Mouse (Mus musculus): ENCODE data around the gene Ddx59.
A peak's percentile ranks its signal among the peaks of the same experiment; 100 is the strongest.

Gene Ddx59

DNA sequence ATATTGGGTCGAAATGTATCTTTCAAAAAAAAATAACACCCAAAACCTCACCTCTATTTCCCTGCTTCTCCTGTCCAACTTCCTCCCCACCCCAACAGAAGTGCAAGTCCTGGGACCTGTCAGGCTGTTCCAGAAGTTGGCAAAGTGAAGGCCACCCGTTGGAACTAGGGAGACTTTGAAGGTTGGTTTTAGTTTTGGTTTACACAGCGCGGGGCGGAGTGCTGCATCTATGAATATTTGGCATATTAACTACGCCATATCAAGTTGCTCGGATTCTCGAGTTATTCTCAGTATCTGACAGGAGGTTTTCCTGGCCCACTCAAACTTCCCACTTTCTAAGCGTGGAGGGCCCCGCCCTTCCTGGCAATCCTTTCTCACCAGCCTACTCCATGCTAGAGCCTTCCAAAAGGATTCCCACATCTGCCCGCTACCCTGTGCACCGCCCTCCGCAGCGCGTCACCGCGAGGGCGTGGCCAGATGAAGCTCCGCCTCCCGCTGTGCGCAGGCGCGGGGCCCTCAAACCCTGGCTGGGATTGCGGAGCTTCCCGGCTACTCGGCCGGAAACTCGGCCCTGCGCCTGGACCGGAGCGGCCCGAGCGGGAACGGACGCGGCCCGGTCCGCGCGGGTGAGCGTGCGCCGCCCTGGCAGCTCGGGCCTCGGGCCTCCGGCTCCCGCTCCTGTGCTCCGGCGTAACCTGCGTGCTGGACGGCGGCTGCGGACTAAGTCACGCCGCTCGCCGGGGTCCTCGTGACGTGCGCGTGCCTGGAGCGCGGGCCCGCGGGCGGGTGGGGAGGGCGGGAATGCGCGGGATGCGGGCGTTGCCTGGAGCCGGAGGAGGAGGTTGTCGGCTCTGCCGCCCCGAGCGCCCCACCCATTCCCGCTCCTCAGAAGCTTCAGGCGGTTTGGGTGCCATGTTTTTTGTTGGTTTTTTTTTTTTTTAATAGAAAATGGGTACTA lies at the start of gene Ddx59:
Gene Ddx59, plus strand, starts transcription at position 474 of the 958 bp plus-strand sequence.
- DNase-seq (ENCODE audit: low spot score): peak; percentile 99

DNA sequence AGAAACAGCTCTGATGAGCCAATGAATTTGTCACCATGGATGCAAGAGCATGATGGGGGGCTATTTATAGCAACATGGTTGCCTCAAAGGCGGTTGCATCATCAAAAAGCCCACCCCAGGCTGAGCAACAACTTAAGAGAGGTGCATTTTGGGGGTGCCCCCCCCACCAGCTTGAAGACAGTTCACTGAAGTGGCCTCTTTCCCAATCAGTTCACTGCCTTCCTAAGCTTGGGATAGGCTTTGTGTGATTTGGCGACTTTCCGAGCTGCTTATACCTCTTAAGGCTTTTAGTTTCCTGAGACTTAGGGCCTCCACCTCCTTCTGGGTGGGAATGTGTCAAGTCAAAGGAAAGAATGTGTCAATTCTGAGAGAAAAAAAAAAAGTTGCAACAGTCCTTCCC lies 49.1 kb upstream of the Ddx59 start:
- DNase-seq (ENCODE audit: low spot score): no peak

DNA sequence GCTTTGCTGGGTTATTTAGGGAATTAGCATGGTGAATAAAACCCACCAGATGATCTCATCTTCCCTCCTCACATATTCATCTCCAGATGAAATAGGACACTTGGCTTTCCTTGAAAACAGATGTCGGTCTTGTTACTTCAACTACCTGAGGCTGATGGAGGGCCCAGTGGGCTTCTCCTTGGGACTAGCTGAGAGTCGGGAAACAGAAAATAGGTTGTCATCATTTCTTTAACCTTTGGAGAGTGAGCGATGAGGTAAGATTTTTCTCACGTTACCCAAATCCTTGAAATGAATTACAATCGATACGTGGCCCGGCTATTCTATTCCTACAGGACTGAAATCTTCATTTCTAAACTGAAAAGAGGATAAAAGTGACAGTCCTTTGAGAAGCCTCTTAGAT lies 35.8 kb upstream of the Ddx59 start:
- DNase-seq (ENCODE audit: low spot score): no peak

DNA sequence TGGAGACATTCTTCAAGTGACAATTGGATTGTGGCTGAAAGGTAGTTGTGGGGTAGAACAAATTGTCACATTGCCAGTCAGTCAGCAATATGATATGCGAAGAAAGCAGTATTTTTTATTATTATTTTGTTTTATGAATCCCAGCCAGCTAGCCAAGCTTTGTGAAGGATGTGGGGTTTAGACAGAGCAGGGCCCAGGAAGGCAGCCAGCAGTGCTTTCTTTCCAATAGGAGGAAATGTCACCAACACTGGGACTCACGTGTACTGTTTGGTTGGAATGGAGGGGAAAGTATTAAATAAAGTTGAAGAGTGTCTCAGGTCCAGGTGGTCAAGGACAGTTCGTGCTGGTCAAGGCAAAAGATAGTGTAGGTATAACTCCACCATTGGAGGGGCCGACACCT lies 34.9 kb upstream of the Ddx59 start:
- no peak for DNase-seq (ENCODE audit: low spot score)

DNA sequence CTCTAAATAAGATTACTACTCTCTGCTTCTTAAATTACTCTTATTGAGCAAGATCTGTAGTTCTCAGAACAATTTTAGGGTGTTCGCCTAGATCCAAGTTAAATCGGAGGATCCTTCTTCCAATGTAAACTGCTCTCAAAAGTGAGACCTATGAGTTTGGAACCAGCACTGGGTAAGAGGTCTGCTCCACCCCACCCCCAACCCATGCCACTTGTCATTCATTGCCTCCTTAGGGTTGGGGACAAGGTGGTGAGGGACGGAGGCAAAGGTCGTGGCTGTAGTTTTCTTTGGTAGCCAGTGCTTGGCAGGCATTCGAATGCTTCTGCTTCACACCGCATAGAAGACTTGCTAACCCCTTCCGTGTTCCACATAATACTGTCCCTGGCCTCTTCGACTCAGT lies 34.5 kb upstream of the Ddx59 start:
- no peak for DNase-seq (ENCODE audit: low spot score)

DNA sequence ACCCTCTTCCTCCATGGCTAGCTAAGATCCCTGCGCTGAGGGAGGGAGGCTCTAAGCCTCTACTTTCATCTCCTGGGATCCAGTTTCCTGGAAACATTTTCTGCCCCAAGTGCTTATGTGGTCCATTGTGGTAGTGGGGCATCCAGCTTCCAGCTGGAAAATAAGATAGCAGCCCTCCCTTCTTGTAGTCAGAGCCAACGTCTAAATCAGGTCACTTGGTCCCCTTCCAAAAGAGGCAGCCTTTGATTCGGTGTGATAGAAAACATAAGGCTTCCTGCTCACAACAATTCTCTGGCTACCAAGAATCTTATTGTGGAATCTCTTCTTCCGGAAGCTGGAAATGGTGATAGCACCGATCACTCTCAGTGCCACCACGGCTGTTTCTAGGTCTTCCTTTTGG lies 33.9 kb upstream of the Ddx59 start:
- no peak for DNase-seq (ENCODE audit: low spot score)

DNA sequence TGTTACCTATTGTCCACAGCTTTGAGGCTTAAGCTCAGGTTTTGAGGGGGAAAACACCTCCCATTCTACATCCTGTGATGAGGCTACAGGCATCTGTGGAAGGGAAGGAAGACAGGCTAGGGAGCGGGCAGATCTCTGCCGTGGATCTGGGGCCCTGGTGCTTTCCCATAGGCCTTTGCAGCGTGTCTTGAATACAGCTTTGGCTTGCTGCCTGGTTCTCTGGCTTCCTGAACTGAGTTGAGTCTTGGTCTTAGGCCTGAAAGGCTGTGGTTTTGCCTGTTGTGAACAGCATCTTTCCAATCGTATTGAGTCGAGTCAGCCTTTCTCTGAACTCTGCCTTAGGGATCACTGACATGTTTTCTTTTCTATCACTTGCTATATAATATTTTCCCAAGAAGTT lies 33.5 kb upstream of the Ddx59 start:
- DNase-seq (ENCODE audit: low spot score): no peak

DNA sequence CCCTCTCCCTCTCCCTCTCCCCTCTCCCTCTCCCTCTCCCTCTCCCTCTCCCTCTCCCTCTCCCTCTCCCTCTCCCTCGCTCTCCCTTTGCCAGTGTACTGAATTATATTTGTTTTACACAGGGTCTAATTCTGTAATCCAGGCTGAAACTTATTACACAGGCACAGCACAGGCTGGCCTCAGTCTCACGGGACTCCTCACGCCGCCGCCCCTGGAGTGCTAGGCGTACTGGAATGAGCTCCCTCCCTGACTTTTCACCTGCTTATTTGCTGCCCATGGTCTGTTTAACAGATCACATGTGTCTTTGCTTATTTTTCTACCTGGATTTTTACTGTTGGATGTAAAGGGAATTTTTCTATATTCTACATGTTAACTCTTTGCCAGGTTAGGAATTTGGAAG lies 28.2 kb upstream of the Ddx59 start:
- DNase-seq (ENCODE audit: low spot score): no peak

DNA sequence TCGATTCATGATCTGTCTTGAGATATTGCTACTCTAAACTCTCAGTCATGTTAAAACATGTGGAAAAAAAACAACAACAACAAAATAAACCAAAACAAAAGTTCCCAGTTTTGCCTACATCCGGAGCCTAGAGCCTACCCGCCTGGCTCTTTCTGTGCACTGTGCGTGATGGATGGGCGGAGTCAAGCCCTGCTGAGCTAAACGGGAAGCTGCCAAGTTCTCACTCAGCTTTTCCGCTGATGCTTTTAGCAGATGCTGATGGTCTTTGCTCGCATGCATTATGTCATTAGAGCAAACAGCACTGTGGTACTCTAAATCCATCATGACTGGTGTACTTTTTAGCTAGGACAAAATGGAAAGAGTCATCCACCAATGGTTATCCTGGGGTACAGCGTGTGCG lies 20.6 kb upstream of the Ddx59 start:
- no peak for DNase-seq (ENCODE audit: low spot score)

DNA sequence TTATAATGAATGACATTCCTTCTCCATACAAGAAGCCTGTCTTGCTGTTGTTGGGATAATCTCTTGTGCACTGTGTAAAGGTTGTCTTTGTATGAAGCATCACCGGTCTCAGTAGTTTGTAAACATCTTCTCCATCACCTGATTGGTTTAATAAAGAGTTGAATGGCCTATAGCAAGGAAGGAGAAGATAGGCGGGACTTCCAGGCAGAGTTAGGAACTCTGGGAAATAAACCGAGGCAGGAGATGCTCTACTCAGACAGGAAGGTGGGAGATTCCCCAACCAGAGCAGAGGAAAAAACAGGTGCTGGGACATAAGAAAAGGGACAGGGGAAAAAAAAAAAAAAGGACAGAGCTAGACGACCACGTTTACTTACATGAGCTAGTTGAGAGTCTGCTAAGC lies 20.0 kb upstream of the Ddx59 start:
- no peak for DNase-seq (ENCODE audit: low spot score)

DNA sequence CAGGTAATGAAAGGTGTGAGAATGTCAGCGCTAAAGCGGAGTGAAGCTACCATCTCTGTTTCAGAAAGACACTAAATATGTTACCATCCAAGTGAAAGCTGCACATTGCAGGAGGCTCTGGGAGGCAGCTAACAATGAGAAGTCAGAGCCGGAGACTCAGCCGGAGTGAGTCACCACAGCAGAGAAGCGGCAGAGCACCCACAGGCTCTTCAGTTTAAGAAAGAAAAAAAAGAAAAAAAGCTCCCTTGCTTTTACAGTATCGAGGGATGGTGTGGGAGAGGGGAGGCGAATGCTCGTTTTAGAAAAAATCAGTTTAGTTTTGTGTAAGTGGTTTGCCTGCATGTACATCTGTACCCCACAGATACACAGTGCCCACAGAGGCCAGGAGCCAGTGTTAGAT lies 13.8 kb upstream of the Ddx59 start:
- no peak for DNase-seq (ENCODE audit: low spot score)

DNA sequence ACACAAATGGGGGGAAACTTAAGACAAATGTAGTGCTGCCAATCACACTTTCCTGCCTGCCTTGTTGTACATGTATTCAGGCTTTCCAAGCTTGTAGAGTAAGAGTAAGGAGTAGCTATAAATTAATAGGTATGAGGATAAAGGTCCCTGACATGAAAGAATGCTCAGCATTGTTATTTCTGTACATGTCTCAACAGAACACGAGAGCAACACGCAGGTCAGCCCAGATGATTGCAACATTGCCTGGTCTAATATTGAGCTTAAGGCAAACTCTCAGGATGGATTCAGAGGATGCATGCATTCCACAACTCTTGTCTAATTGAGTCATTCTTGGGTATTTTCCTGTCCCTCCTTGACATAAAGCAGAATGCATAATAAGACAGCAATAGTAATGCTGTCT lies 5.4 kb upstream of the Ddx59 start:
- DNase-seq (ENCODE audit: low spot score): no peak

DNA sequence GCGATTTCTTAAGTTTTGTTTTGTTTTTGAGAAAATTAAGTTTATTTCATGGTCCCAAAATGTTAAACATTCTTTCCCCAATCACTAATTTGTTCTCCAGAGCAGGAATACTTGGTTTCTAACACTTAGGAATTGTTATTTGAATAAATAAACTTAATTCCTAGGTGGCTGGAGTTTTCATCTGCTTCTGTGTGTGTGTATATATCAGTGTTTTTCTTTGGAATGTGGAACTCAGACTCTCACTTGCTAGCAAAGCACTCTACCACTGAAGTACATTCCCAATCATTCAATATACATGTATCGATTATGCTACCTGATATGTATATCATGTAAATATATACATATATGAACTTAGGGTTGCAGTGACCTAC lies 670 bp downstream of the Ddx59 start:
- no peak for DNase-seq (ENCODE audit: low spot score)

DNA sequence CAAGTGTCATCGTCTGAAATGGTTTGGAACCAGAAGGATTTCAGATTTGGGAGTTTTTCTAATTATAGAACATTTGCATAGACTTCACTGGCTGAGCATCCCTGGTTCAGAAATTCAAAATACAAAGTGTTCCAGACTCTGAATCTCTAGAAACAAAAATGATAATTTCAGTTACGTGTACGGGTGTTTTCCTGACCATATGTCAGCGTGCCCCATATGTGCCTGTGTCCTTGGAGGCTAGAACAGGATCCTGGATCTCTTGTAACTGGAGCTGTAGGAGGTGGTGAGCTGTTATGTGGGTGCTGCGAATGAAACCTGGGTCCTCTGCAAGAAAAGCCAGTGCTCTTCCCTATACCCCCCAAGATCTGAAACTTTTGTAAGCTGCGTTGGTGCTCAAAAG lies 3.3 kb downstream of the Ddx59 start:
- no peak for DNase-seq (ENCODE audit: low spot score)

DNA sequence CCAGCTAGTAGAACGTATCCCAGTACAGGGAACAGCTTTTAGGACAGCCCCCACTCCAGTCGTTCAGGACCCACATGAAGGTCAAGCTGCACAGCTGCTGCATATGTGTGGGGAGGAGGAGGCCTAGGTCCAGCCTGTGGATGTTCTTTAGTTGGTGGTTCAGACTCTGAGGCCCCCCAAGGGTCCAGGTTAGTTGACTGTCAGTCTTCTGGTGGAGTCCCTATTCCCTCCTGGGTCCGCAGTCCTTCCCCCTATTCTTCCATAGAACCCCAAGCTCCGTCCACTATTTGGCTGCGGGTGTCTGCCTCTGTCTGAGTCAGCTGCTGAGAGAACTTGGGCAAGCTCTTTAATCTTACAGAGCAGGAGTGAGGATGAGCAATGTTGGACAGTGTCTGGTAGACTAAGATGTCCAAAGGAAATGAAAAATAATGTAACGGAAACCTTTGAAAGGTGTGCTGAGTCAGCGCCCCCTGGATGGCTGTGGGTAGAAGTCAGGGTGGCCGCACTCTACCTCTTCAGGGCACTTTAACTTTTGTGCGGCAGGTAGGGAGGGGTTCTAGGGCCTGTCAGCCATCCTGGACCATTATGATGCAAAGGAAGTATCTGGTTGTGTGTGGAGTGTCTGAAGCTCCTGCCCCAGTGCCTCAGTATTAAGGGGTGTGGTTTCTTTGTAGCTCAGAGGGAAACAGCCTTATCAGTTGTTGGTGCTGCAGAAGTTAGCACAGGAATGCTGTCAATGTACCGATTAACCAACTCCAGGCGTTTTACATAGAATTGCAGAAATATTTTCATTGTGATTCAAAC lies 12.3 kb downstream of the Ddx59 start:
- DNase-seq (ENCODE audit: low spot score): no peak

DNA sequence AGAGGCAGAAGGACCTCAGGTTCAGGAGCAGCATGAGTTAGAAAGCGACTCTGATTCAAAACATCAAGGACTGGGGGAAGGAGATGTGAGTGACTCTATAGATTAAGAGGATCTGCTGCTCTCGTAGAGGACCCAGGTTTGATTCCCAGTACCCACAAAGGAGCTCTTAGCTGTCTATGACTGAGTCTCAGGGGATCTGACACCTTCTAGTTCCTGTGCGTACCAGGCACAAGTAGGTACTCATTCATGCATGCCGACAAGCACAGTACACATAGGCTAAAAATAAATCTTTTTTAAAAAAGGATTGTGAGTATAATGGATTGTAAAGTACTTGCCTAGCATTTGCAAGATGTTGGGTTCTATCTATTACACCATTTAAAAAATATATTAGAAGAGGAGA lies 13.9 kb downstream of the Ddx59 start:
- DNase-seq (ENCODE audit: low spot score): no peak

DNA sequence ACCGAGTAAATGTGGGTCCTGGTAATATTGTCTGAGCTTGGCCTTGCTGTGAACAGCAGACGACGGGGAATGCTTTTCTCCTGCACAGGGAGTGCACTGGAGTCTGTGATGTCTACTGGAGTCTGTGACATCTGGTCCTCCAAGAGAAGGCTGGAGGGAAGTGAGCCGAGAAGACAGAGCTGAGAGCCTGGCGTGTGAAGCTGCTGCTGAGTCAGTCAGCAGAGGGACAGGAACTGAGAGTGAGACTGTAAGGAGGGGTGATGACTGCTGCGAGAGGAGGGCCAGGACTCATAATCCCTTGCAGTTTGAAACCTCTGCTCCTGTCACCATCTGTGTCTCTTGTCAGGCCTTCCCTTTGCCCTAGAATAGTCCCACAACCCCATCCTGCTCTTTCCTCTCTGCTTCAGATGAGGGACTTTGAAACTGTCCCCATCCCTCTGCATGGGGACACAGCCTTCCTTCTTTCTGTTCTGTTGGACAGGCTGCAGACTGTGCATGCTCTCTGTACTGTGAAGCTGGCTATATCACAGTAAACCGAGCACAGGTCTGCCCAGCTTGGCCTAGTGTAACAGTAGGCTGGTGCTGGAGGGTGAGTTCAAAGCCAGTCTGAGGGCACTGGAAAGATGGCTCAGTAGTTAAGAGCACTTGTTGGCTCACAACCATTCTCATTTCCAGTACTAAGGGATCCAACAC lies 15.2 kb downstream of the Ddx59 start:
- DNase-seq (ENCODE audit: low spot score): no peak

DNA sequence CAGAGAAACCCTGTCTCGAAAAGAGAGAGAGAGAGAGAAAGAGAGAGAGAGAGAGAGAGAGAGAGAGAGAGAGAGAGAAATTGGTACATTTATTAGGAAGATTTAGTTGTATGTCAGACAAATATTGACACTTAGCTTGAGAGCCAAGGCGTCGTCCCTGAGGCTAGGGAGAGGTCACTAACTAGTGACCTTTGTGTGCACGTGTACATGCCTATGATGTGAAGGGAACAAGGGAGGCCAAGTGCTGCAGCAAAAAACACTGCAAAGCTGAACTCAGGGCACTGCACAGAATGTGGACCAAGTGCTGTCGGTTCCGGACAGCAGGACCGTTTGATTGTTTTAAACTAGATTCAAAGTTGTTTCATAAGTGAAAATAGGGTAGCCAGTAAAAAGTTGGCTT lies 25.7 kb downstream of the Ddx59 start:
- DNase-seq (ENCODE audit: low spot score): no peak

DNA sequence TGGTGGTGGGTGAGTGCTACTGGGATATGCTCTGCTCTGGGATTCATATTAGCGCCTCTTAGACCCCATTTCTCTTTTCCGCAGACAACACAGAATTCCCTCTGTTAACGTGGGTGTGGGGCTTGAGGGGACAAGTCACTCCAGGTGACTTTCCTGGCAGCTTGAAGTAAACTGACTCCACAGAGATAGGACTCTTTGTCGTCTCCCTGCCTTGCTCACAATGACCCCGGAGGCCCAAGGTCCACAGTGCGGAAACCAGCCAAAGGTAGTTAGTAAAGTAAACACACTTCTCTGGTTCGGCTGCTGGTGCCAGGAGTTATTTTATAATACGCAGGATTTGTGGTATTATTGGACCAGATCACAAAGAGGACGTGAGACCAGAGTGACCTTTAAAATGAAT lies 27.7 kb downstream of the Ddx59 start:
- no peak for DNase-seq (ENCODE audit: low spot score)

DNA sequence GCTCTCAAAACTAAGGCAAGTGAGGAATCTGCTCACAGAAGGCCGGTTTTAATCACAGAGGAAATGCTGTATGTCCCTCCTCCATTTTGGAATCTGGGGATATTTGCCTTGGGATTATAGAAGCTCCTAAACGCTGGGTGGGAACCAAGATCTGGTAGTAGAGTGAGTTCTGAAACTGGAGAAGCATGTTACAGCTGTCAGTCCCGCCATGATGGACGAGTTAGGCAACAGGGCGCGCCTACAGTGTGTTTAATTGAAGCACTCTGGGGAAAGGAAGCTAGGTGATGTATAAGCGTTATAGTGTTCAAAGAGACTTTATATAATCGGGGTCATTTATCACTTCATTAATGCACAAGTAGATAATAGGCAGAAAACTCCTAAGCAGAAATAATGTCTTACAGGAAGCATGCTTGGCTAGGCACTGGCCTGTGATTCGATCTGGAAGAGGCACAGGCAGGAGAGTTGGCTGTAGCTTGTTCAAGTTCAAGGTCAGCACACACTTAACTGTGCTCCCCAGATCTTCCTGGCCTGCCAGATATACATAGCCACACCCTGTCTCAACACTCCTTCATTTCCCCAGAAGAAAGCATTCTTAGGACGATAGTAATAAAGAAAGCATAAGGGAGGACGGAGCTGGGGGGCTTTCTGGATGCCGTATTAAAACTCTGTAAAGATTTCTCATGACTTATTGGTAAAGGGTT lies 29.6 kb downstream of the Ddx59 start:
- no peak for DNase-seq (ENCODE audit: low spot score)

DNA sequence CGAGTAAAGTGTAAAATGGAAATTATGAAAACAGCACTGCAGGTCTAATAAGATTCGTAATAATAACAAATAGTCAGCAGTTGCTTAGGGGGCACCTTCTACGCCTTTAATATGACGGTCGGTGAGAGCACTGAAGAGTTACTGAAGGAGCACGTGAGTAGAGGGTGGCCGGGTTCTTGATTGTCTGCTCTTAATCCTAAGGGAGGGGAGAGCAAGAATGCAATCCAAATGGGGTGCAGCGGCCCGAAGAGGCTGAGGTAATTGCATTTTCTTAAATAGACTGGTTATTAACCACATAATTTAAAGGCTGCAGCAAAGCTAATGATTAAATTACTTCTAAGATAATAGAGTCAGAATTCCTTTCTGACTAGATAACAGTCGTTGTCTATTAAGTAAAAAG lies 31.9 kb downstream of the Ddx59 start:
- no peak for DNase-seq (ENCODE audit: low spot score)

DNA sequence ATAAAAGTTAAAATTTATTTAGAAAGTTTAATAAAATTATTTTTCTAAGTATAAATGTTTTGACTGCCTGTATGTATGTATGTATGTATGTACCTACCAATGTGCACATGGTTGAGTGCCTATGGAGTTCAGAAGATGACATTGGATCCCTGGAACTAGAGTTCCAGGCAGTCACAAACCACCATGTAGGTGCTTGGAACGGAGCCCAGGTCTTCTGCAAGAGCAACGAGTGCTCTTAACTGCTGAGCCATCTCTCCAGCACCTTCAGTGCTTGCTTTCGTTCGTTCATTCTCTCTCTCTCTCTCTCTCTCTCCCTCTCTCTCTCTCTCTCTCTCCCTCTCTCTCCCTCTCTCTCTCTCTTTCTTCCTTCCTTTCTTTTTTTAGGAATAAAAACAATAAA lies 32.3 kb downstream of the Ddx59 start:
- no peak for DNase-seq (ENCODE audit: low spot score)
